ENCODE assay signal across 8 mouse cellular contexts in the genomic region with DNA sequence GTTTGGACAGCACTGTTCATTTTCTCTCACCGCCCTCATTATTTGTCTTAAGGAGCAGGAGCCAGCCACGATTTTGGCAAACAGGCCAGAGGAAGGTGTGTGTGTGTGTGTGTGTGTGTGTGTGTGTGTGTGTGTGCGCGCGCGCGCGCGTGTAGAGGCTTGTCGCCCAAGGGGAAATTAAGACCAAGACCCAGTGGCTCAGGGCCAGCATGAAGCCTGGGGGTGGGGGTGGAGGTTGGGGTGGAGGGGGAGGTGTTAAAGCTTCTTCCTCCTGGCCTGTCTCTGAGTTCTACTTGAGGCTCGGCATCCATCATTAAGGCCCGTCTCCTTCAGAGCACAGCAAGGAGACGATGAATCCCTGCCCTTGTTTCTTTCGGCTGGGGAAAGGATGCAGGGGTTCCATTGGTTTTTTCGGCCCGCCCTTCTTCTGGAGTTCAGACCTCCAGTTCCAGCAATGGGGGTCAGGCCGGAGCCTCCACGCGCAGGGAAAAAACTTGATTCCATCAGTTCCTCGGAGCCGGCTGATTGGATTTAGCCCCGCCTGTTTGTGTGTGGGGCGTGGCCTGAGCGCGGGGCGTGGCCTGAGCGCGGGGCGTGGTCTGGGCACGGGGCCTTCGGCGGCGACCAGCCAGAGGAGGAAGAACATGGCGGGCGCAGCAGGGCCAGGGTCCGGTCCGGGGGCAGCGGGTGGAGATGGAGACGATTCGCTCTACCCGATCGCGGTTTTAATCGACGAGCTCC. TPM values are rescaled to one million over a fixed set of nuclear protein-coding genes. Genes with fewer than 3 reads are reported as not detected.
A peak's percentile ranks its signal among the peaks of the same experiment; 100 is the strongest.
DNase-seq lines count a peak whose midpoint lies in the region; ATAC-seq lines count a peak whose summit lies in the region.

No protein-coding gene starts in this region.

- peak overlapping the region; percentile 74 for H3K4me2 ChIP-seq in intestine, embryonic 15.5 days (replicated peaks)

- no peaks in the 10 kb centered on the region for H3K9me3 ChIP-seq in intestine, embryonic 15.5 days

- peak; percentile 93 for ATAC-seq in intestine, embryonic 15.5 days

- no peaks in the 10 kb centered on the region for H3K27me3 ChIP-seq in intestine, embryonic 15.5 days (replicated peaks)

- H3K4me1 ChIP-seq in intestine, embryonic 15.5 days (replicated peaks): 0 out of 2 replicates have a peak, but pooled peaks cover 18% of the 10 kb centered on the region

- H3K36me3 ChIP-seq in intestine, embryonic 15.5 days: peaks cover 10% of the 10 kb centered on the region; the same call in 1 of the 2 replicates

- H3K4me3 ChIP-seq in intestine, embryonic 15.5 days (replicated peaks): peak overlapping the region; percentile 81

- peak overlapping the region; percentile 71 for H3K9ac ChIP-seq in intestine, embryonic 15.5 days

- WGBS in intestine, embryonic 15.5 days: 1% methylated on average over 45 of the region's 45 CpGs

- H3K27ac ChIP-seq in intestine, embryonic 15.5 days: peak overlapping the region; percentile 90

- intact Hi-C loops in left cerebral cortex, postnatal 25 days (cut with DNase I): loop anchor here (2.0 kb wide), 1 partner anchor 152 kb away; a partner anchor contains a TSS

- DNase-seq in adrenal gland, adult 2 months: peak; percentile 97
- DNase-seq in embryo, embryonic 11 days: peak; percentile 93
- peak; percentile 90 for DNase-seq in gastrocnemius, postnatal 25 days
- DNase-seq in left cerebral cortex, postnatal 25 days (ENCODE audit: low spot score in 2 of 2): peak; percentile 89 to 90
- DNase-seq in mesoderm, embryonic 11.5 days (ENCODE audit: low read depth, low spot score): peak; percentile 86
- peak; percentile 91 for DNase-seq in right cerebral cortex, postnatal 25 days
- peak; percentile 95 to 97 for DNase-seq in urinary bladder, postnatal 36 days (ENCODE audit: low spot score in 2 of 2)

RNA-seq across cellular contexts. Expression of a gene that starts 11.4 kb away (rescaled TPM):
- total RNA-seq in adrenal gland, adult 2 months (2021): 10 to 100 TPM; 38.4 to 44.4 TPM
- 6.4 and 8.2 TPM in 2 replicates for polyA plus RNA-seq in adrenal gland, adult 2 months (2012; rRNA removed)
- 1 to 10 TPM; 5.0 to 7.9 TPM for total RNA-seq in gastrocnemius, postnatal 25 days (2021)
- polyA plus RNA-seq in intestine, embryonic 15.5 days (2015; fragmentation: Nextera tagmentation; extraction: Ambion mirVana): 62.8 and 65.7 TPM in 2 replicates
- total RNA-seq in left cerebral cortex, postnatal 25 days (2021): 10 to 100 TPM; 17.6 to 19.1 TPM

Comparison
In these comparisons a context has a peak if more than half of its experiments do, and no peak if none do; other contexts are left out.
1. Peak in every context shown above with its lines: DNase-seq, ATAC-seq, H3K4me3 ChIP-seq and H3K27ac ChIP-seq.